Mouse (Mus musculus): ENCODE measurements at regions not wholly inside any gene's neighbourhood (a gene's known extent, or its start where the extent isn't known, plus 50 kb on each side); places are given as distances from the start of the nearest gene placed in this dataset.

DNA sequence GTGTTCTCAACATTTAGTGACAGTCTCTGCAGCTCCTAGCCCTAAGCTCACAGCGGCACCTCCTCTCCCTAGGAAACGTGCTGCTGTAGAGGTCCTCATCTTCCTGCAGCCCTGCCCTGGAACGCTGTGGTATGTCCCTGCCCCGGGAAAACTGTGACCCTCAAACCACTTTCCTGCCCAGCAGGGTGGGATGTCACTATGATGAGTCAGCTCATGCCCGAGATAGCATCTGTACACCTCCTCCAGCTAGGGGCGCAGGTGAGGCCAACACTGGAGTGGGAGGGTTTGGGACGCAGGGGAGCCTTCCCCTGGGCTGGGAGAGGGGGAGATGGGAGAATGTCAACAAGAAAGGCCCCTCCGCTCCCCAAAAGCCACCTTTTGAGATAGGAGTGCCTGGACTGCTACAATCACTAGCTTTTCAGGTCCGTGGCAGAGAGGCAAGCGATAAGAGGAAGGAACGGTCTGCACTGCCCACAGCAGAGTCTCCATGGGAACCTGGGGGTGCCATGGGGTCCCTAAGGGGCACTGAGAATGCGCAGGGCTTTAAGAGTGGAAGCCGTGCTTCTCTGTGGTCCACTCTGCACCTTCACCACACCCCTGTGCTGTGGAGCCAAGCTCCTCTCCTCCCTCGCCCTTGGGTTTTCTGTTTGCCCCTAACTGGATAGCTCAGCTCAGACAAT, 80.5 kb upstream of the Hand1 start:
- no peak for TF ChIP-seq CTCF (IDR thresholded peaks at IDR 0.05; ENCODE audit: low read depth, low read length)
- TF ChIP-seq GATA1 (IDR thresholded peaks at IDR 0.05; ENCODE audit: borderline replicate concordance, low read length), result no peak
- TF ChIP-seq TAL1 (conservative IDR thresholded peaks at IDR 0.05; ENCODE audit: low read depth, low read length), result no peak
